Mouse (Mus musculus) thymus, postnatal 10 days (tissue): ENCODE data around the gene Rrp1.

Source experiments
- DNase-seq, 2 experiments: peaks; one replicate each; pipeline ENCODE4 v3.0.0; 2021; ENCODE audit warnings: low spot score in 2 of 2

Gene Rrp1

DNA sequence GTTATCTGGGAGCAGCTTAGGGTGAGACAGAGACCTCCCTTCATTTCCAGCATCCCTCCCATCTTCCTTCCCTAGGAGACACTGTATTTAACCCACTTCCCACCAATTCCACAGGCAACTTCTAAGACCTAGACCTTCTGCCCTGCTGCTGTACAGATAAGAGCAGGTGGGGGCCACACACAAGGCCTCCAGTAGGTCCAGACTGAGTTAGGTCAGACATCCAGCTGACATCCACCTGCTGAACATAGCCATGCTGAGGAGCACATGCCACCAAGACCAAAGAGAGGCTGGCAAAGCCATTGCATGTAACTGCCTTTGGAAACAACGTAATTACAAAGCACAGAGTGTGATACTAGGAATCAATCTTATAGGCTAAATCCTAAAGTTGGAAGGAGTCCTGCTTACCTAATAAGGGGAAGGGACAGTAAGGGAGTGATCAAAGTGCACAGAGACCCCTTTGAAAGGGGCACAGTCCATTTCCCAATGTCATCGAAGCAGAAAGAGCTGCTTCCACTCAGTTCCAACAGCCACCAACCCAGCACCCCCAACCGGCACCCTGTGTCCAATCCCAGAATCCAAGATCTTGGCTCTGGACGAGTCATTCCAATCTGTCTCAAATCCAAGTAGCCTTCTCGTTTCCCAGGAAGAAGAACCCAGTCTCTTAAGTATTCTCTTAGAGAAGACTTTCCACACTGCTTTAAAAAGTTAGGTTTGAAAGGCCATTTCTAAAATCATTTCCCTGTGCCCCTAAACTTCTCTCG lies 61.9 kb downstream of the Rrp1 start:
- no peak for DNase-seq
